Mouse (Mus musculus) heart, adult 2 months (tissue): ENCODE measurements at regions not wholly inside any gene's neighbourhood (a gene's known extent, or its start where the extent isn't known, plus 50 kb on each side); places are given as distances from the start of the nearest gene placed in this dataset.

Source experiments
- CTCF ChIP-seq: fragments of 200-600 bp; IDR thresholded peaks from 2 replicates; pipeline ENCODE4 v1.8.1; 2022; ENCODE audit warnings: antibody characterized with exemption, mild to moderate bottlenecking, moderate library complexity
- EP300 ChIP-seq: fragments of 200-500 bp; IDR thresholded peaks from 2 replicates; pipeline ENCODE4 v1.6.1; 2011; ENCODE audit warnings: low read depth, low read length, control low read depth; ENCODE audit not compliant: insufficient read depth
- POLR2A ChIP-seq: fragments of 200-500 bp; IDR thresholded peaks from 2 replicates; pipeline ENCODE4 v1.6.1; 2011; ENCODE audit warnings: mild to moderate bottlenecking, low read depth, low read length, control low read depth; ENCODE audit not compliant: insufficient read depth

- TF ChIP-seq POLR2A (no peak), CTCF (no peak), EP300 (no peak)
Observed at GRCm38 (mm10) chr1:83551617-83552016, 143.6 kb upstream of the Sphkap start.
